Mouse (Mus musculus) heart, embryonic 11.5 days (tissue): Measurements from ENCODE around the gene Foxd2. TPM values are rescaled to one million over a fixed set of nuclear protein-coding genes. Genes with fewer than 3 reads are reported as not detected.

Experiments used
- ATAC-seq: fragments of 200-750 bp; cut with Nextera tagmentation; replicated peaks from 2 replicates; pipeline ENCODE4 v1.8.0; 2017; ENCODE audit warnings: moderate library complexity; ENCODE audit not compliant: insufficient number of reproducible peaks, low FRiP score, low TSS enrichment
- H3K27ac ChIP-seq: fragments of 300-500 bp; sonication (generic); 2 replicates; pipeline ENCODE4 v1.5.1; 2014; ENCODE audit warnings: mild to moderate bottlenecking, low read depth, low read length
- H3K27me3 ChIP-seq: fragments of 300-500 bp; sonication (generic); 2 replicates; pipeline ENCODE4 v1.6.1; 2014; ENCODE audit warnings: mild to moderate bottlenecking, low read length, mixed read lengths; ENCODE audit not compliant: control insufficient read depth, insufficient read depth
- H3K36me3 ChIP-seq: fragments of 300-500 bp; sonication (generic); 2 replicates; pipeline ENCODE4 v1.6.1; 2014; ENCODE audit warnings: mild to moderate bottlenecking, low read length, moderate library complexity, mixed read lengths; ENCODE audit not compliant: control insufficient read depth, insufficient read depth
- H3K4me1 ChIP-seq: fragments of 300-500 bp; sonication (generic); 2 replicates; pipeline ENCODE4 v1.6.1; 2014; ENCODE audit warnings: low read length; ENCODE audit not compliant: control insufficient read depth, insufficient read depth
- H3K4me2 ChIP-seq: fragments of 300-500 bp; sonication (generic); 2 replicates; pipeline ENCODE4 v1.6.1; 2014; ENCODE audit warnings: mild to moderate bottlenecking, moderate library complexity
- H3K4me3 ChIP-seq: fragments of 300-500 bp; sonication (generic); 2 replicates; pipeline ENCODE4 v1.5.1; 2014; ENCODE audit warnings: low read depth, low read length
- H3K9ac ChIP-seq: fragments of 300-500 bp; sonication (generic); 2 replicates; pipeline ENCODE4 v1.6.1; 2014; ENCODE audit warnings: mild to moderate bottlenecking, low read depth, low read length, moderate library complexity
- H3K9me3 ChIP-seq: fragments of 300-500 bp; sonication (generic); replicated peaks from 2 replicates; pipeline ENCODE4 v1.6.1; 2016; ENCODE audit warnings: low read length; ENCODE audit not compliant: control insufficient read depth
- whole genome bisulfite sequencing: fragments of 180-500 bp; shearing (Covaris S2); extraction: QIAGEN DNeasy Blood & Tissue Kit; methylation state at CpG from one replicate; pipeline ENCODE4 v1.1.7; 2014; ENCODE audit not compliant: insufficient replicate concordance; 5-methylcytosine and 5-hydroxymethylcytosine counted together
- polyA plus RNA-seq: library from polyadenylated mRNA; unstranded; fragments of >200 nt; fragmentation: Nextera tagmentation; extraction: Ambion mirVana; gene quantifications from 2 replicates; pipeline ENCODE4 v1.2.1, GENCODE M21; 2014

The Foxd2 gene
- polyA plus RNA-seq, 1 experiment from 2014 or later = 0.17 TPM

GRCm38 (mm10) chr4:114899885-114900284 is 8.8 kb downstream of the Foxd2 start:
- H3K4me3 ChIP-seq = no peak overlapping the region
- no peak for ATAC-seq
- H3K27me3 ChIP-seq = peaks cover 94% of the 10 kb centered on the region
- H3K4me1 ChIP-seq = no peaks in the 10 kb centered on the region
- H3K9me3 ChIP-seq = no peaks in the 10 kb centered on the region
- H3K27ac ChIP-seq = no peak overlapping the region
- no peak overlapping the region for H3K9ac ChIP-seq
- 9% methylated on average over 3 of the region's 3 CpGs for WGBS
- no peak overlapping the region for H3K4me2 ChIP-seq
- no peaks in the 10 kb centered on the region for H3K36me3 ChIP-seq

- no peaks in the 10 kb centered on the region for H3K9me3 ChIP-seq
- no peak overlapping the region for H3K9ac ChIP-seq
- no peak overlapping the region for H3K27ac ChIP-seq
- peaks cover 79% of the 10 kb centered on the region for H3K27me3 ChIP-seq
- no peak overlapping the region for H3K4me2 ChIP-seq
- H3K36me3 ChIP-seq = no peaks in the 10 kb centered on the region
- ATAC-seq = no peak
- 9% methylated on average over 4 of the region's 4 CpGs for WGBS
- H3K4me1 ChIP-seq = no peaks in the 10 kb centered on the region
- H3K4me3 ChIP-seq = no peak overlapping the region
These were observed 10.8 kb downstream of the Foxd2 start for GRCm38 (mm10) chr4:114897853-114898252.

GRCm38 (mm10) chr4:114882232-114882631 is 26.4 kb downstream of the Foxd2 start:
- no peak overlapping the region for H3K4me2 ChIP-seq
- peaks cover 2% of the 10 kb centered on the region; the same call in 1 of the 2 replicates for H3K27me3 ChIP-seq
- H3K4me1 ChIP-seq = no peaks in the 10 kb centered on the region
- no peak overlapping the region for H3K4me3 ChIP-seq
- 88% methylated on average over 1 of the region's 1 CpGs for WGBS
- ATAC-seq = no peak
- H3K36me3 ChIP-seq = no peaks in the 10 kb centered on the region
- H3K9ac ChIP-seq = no peak overlapping the region
- no peaks in the 10 kb centered on the region for H3K9me3 ChIP-seq
- no peak overlapping the region for H3K27ac ChIP-seq

- Histone ChIP-seq H3K9ac (no peak overlapping the region), H3K4me2 (no peak overlapping the region), H3K27me3 (no peaks in the 10 kb centered on the region), H3K4me1 (no peaks in the 10 kb centered on the region), H3K36me3 (no peaks in the 10 kb centered on the region), H3K4me3 (no peak overlapping the region), H3K9me3 (no peaks in the 10 kb centered on the region), H3K27ac (no peak overlapping the region)
- 11% methylated on average over 8 of the region's 8 CpGs for WGBS
- no peak for ATAC-seq
These were observed 32.2 kb downstream of the Foxd2 start for GRCm38 (mm10) chr4:114876441-114876972.

- H3K9me3 ChIP-seq = no peaks in the 10 kb centered on the region
- 49% methylated on average over 11 of the region's 11 CpGs for WGBS
- no peak overlapping the region for H3K4me3 ChIP-seq
- H3K4me2 ChIP-seq = no peak overlapping the region
- no peak for ATAC-seq
- H3K9ac ChIP-seq = no peak overlapping the region
- H3K4me1 ChIP-seq = no peaks in the 10 kb centered on the region
- H3K36me3 ChIP-seq = no peaks in the 10 kb centered on the region
- H3K27me3 ChIP-seq = no peaks in the 10 kb centered on the region
- H3K27ac ChIP-seq = no peak overlapping the region
These were observed 38.7 kb downstream of the Foxd2 start for GRCm38 (mm10) chr4:114869765-114870490.

- H3K9me3 ChIP-seq = no peaks in the 10 kb centered on the region
- H3K27me3 ChIP-seq = no peaks in the 10 kb centered on the region
- H3K27ac ChIP-seq = no peak overlapping the region
- no peaks in the 10 kb centered on the region for H3K4me1 ChIP-seq
- ATAC-seq = no peak
- WGBS = 68% methylated on average over 5 of the region's 5 CpGs
- no peak overlapping the region for H3K9ac ChIP-seq
- no peak overlapping the region for H3K4me3 ChIP-seq
- H3K4me2 ChIP-seq = no peak overlapping the region
- H3K36me3 ChIP-seq = no peaks in the 10 kb centered on the region
These were observed 45.5 kb downstream of the Foxd2 start for GRCm38 (mm10) chr4:114863166-114863565.

GRCm38 (mm10) chr4:114858426-114858825 is 50.2 kb downstream of the Foxd2 start:
- no peak overlapping the region for H3K9ac ChIP-seq
- ATAC-seq = no peak
- no peak overlapping the region for H3K4me2 ChIP-seq
- no peaks in the 10 kb centered on the region for H3K27me3 ChIP-seq
- H3K4me3 ChIP-seq = no peak overlapping the region
- no peaks in the 10 kb centered on the region for H3K9me3 ChIP-seq
- H3K27ac ChIP-seq = no peak overlapping the region
- H3K36me3 ChIP-seq = no peaks in the 10 kb centered on the region
- 54% methylated on average over 5 of the region's 5 CpGs for WGBS
- no peaks in the 10 kb centered on the region for H3K4me1 ChIP-seq
